Mouse (Mus musculus) hindlimb bud, embryonic 11.5 days (tissue): ENCODE results near the gene Dhrs13.
"Not testable (repeated sequence)": the region's sequence is repeated elsewhere in the genome, so short reads cannot be mapped to it uniquely, and the experiment has no call there.

Experiments
- DNase-seq: peaks from one replicate; pipeline ENCODE4 v3.0.0-alpha.2; 2012; ENCODE audit warnings: low read depth, low spot score; ENCODE audit errors: extremely low spot score

The Dhrs13 gene

DNA sequence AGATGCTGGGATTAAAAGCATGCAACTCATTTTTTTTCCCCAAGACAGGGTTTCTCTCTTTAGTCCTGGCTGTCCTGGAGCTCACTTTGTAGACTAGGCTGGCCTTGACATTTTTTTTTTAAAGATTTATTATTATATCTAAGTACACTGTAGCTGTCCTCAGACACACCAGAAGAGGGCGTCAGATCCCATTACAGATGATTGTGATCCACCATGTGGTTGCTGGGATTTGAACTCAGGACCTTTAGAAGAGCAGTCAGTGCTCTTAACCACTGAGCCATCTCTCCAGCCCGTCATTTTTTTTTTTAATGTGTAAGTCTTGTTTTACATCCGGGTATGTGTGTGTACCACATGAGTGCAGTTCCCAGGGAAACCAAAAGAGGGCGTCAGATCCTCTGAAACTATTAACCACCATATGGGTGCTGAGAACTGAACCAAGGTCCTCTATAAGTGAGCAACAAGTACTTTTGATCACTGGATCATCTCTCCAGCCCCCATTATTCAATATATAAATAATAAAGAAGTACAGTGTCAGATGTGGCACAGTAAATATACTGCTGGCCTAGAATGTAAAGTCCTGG, 10.3 kb downstream of the Dhrs13 start:
- DNase-seq = not testable (repeated sequence)

DNA sequence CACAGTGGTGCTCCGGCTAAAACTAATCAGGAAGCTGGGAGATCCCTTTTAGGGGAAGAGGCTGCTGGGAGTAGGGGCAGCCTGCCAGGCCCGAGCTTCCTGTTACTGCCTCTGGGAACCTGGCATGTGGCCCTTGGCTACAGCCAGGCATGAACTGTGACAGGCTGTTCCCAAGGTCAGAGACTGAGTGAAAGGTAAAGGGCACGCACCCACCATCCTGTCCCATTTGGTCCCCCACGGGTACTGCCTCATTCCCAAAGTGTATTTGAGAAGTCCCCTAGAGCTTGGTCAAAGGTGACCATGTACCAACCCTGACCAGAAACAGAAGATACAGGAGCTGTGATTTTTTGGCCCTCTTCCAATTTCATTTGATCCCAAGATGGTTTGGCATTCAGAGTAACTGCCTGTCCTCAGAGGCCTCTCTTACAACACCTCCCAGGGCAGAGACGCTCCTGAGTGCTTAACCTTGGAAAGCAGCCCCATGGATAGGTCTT, 12.7 kb downstream of the Dhrs13 start:
- no peak for DNase-seq

GRCm38 (mm10) chr11:78048637-78049036, 16.6 kb downstream of the Dhrs13 start:
- DNase-seq = not testable (repeated sequence)

GRCm38 (mm10) chr11:78053078-78053477, 21.0 kb downstream of the Dhrs13 start:
- DNase-seq = no peak

DNA sequence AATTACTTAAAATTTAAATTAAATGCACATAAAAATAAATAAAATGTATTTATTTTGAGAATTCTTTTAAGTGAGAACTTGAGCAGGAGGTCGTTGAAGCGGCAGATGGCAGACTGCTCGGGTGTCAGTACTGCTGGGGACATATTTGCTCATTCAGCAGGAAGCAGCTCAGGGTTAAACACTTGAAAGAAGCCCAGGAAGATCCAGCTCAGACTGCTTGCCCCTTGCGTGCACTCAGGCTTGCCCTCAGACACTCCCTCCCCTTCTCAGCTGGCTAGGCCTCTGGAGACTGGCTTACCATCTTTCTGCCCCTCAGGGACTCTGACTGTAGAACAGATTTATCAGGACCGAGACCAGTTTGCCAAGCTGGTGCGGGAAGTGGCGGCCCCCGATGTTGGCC, 24.9 kb downstream of the Dhrs13 start:
- no peak for DNase-seq

GRCm38 (mm10) chr11:78059833-78060757, 28.0 kb downstream of the Dhrs13 start:
- DNase-seq = no peak

DNA sequence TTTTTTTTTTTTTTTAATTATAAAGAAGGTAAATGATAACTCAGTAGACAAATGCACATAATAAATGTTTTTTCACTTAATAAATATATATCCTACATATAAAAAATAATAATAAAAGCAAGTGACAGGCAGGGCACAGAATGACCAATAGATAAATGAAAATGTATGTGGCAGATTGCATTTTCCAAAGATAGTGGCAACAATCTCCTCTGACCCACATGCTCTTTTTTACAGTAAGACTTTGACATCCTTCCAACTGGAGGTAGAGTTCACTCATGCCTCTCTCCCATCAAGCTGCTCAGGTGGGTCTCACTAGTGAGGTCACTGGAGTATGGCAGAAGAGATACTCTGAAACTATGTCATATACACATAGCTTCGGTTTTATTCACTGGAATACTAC, 30.5 kb downstream of the Dhrs13 start:
- no peak for DNase-seq

DNA sequence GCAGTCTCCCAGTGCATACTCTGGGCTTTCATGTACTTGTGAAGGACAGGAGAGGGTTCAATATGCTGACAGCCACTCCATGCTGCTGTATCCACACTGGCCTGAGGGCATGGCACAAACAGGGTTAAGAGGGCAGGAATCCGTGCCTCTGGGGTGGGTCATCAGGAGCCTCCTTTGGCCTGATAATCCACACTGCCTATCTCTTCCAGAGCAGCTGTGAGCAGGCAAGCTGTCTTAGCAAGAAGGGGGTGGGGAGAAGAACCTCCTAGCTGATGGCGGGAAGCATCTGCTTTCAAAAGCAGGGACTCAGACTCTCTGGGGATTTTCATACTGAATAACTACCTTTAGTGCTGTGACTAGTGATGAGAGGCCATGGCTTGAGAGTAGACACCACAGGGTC, 33.8 kb downstream of the Dhrs13 start:
- no peak for DNase-seq

DNA sequence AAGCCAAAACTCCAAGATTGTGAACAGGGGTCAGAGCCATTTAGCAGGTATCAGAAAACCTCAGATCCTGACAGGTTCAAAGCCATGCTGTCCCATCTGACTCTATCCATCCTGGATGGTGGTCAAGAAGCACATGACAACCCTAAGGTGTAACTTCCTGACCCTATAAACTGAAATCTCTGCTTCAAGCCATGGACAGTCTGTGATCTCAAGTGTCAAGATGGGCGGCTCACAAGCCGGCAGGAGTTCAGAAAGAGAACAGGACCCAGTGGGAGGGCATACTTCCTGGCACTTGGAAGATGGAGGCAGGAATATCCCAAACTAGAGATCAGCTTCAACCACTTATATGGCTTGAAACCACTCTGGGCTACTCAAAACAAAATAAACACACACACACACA, 34.6 kb downstream of the Dhrs13 start:
- no peak for DNase-seq

DNA sequence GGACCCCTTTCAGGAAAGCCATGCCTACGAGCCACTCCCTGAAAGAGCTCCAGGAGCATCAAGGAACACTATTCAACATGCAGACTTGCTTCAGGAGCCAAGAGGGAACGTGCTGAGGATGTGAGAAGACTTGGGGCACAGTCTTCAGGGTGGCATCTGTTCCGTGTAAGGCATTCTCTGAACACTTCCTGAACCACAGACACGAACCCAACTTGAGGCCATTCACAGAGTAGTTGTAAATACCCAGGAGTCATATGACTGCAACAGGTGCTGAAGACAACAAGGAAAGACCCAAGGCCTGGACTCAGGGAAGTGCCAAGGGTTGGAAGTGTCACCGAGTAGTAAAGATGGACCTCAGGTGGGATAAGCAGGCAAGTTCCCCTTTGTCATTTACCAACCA, 35.5 kb downstream of the Dhrs13 start:
- no peak for DNase-seq

- no peak for DNase-seq
Measured at GRCm38 (mm10) chr11:78069130-78069529, 37.0 kb downstream of the Dhrs13 start.

- DNase-seq = no peak
Measured at GRCm38 (mm10) chr11:78069646-78070045, 37.6 kb downstream of the Dhrs13 start.

DNA sequence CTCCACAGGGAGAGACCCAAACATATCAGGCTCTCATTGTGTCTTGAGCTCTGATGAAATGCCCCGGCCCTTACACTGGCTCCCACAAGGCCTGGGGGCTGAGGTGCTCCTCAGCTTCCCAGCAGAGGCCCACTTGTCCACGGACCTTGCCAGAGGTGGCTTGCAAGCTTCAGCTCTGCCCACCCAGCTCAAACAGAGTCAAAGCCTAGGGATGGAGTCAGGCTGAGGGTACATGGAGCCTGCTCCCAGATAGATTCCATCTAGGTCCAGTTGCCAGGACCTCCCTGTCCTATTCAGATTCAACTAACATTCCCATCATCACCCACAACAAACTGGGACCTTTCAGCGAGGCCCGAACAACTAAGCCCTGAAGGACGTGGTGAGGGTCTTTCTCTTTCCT, 39.9 kb downstream of the Dhrs13 start:
- no peak for DNase-seq

- no peak for DNase-seq
Measured at GRCm38 (mm10) chr11:78072425-78073130, 40.5 kb downstream of the Dhrs13 start.

DNA sequence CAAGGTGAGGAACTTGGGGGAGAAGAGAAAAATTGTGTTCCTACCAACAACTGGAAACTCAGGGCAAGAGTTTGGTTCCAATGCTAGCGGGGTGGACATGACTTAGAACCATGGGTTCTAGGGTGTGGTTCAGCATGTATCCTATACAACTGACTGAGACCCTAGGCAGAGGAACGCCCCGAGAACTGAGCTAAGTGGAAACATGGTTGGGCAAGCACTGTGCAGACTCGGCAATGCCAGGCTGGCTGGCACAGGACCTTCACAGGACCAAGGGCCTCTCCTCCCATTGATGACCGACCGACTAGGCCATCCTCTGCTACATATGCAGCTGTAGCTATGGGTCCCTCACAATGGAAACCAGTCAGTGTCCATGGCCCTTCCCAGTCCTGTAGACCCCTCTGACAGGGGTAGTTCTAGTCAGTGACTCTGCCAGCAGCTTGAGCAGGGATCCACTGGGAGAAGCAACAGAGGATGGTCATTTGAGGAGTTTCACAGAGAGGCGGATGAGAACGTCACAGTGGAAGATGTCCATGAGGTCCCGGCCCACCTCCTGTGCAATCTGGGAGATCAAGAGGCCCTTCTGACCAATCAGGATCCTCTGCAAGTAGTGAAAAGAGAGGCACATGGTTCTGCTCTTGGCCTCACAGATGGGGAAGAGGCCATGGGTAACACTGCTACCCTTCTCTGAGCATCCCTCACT, 41.6 kb downstream of the Dhrs13 start:
- no peak for DNase-seq

DNA sequence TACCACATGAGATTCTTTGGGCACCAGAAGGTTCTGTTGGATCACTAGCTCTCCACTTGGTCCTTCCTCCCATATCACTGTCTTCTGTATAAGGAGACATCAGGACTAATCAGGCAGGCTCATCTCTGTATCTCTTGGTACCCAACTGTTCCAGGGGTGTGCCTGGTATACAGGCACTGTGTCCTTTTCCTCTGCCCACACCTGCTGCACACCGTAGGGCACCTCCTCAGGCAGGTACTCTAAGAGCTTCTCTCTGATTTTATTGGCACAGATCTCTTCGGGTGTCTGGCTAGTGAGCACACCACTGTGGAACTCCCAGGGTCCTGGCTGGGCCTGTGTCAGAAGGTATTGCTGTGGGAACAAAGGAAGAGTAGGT, 42.2 kb downstream of the Dhrs13 start:
- DNase-seq = no peak

GRCm38 (mm10) chr11:78074666-78075065, 42.6 kb downstream of the Dhrs13 start:
- no peak for DNase-seq

- DNase-seq = peak; percentile 68
Measured at GRCm38 (mm10) chr11:78079961-78080921, 48.2 kb downstream of the Dhrs13 start, which contains the start of gene Eral1. Gene Eral1, minus strand, starts transcription at chr11:78080383.

DNA sequence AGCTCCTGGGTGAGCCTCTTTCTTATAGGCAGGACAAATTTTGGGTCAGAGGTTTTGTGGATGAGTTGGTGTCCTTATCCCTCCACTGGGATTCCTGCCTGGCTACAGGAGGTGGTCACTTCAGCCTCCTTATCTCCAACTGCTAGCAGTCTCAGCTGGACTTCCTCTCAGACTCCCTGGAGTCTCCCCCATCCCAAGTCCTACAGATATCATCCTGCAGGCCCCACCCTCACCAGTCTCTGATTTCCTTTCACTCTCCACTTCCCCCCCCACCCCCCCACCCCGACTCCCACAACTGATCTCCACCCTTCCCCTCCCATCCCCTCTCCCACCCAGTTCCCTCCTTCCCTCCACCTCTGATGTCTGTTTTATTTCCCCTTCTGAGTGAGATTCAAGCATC, 51.5 kb downstream of the Dhrs13 start:
- DNase-seq = no peak

GRCm38 (mm10) chr11:78086925-78087479, 54.9 kb downstream of the Dhrs13 start:
- no peak for DNase-seq
